Mouse (Mus musculus) Patski (cell line): ENCODE measurements at regions not wholly inside any gene's neighbourhood (a gene's known extent, or its start where the extent isn't known, plus 50 kb on each side); places are given as distances from the start of the nearest gene placed in this dataset.

Source experiments
- ATAC-seq: fragments of 100-300 bp; one replicate; pipeline ENCODE4 v1.8.0; 2021
- CTCF ChIA-PET: fragments of 350-600 bp; sonication (Branson Sonifier 250); formaldehyde crosslinking; loops from one replicate; lab custom pipeline; 2022; ENCODE audit warnings: inconsistent platforms; lab: Charles Lee
- POLR2A ChIA-PET: fragments of 350-600 bp; sonication (Branson Sonifier 250); formaldehyde crosslinking; loops from one replicate; lab custom pipeline; 2022; ENCODE audit warnings: antibody characterized with exemption, inconsistent platforms; lab: Charles Lee
- DNase-seq: peaks from one replicate; pipeline ENCODE4 v3.0.0-alpha.2; 2011; ENCODE audit warnings: low read depth, low spot score
- H3K27me3 ChIP-seq: fragments of 371-371 bp; one replicate; pipeline ENCODE4 v1.5.1; 2021
- CTCF ChIP-seq: fragments of 100-300 bp; IDR thresholded peaks from one replicate; pipeline ENCODE4 v1.5.1; 2021
- in situ Hi-C: fragments of 300-500 bp; cut with MboI; formaldehyde crosslinking; loops from 3 replicates; pipeline ENCODE4 v1.11.1; 2018; ENCODE audit warnings: low pct_unique_long_range_greater_than_20kb, mixed read lengths

DNA sequence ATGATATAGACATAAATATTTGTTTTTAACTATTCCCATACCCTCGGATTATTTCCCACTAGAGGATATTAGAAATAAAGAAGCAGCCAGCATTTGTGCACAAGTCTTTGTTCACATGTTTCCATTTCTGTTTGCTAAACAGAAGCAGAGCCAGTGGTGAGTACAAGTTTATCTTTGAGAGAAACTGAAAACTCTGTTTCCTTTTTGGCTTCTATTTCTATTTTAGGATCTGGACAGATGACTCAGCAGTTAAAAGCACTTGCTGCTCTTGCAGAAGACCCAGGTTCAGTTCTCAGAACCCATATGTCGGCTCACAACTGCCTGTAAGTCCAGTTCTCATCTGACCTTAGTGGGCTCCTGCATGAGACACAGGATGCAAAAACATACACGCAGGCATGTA, 141.0 kb downstream of the Tmem17 start:
- in situ Hi-C loops = no loop called here
- ChIA-PET CTCF (no interaction called here), POLR2A (no interaction called here)
- no peak for ATAC-seq
- no peak for DNase-seq
- TF ChIP-seq CTCF = no peak
- H3K27me3 ChIP-seq = no peaks in the 10 kb centered on the region

DNA sequence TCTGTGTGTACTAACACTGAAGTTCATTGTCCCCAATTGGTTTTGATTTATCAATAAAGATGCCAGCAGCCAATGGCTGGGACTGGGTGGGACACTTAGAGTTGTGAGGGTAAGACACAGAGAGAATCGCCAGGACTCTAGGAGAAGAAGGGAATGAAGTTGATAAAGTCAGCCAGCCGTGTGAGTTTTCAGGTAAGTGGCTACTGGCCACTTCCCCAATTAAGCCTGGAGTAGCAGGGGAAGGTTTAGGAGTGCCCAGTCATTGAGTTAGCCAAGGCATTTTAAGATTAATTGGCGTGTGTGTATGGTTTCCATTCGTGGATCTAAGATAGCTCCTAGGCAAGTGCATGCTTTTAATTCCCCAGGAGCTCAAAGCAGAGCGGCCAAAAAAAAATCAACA, 141.5 kb downstream of the Tmem17 start:
- no peaks in the 10 kb centered on the region for H3K27me3 ChIP-seq
- in situ Hi-C loops = no loop called here
- ChIA-PET CTCF (no interaction called here), POLR2A (interaction anchor here (0.6 kb wide), 1 partner anchor 947 kb away, joined by 3 read pairs; no protein-coding TSS in a partner anchor)
- TF ChIP-seq CTCF = no peak
- ATAC-seq (no peak), DNase-seq (no peak)

DNA sequence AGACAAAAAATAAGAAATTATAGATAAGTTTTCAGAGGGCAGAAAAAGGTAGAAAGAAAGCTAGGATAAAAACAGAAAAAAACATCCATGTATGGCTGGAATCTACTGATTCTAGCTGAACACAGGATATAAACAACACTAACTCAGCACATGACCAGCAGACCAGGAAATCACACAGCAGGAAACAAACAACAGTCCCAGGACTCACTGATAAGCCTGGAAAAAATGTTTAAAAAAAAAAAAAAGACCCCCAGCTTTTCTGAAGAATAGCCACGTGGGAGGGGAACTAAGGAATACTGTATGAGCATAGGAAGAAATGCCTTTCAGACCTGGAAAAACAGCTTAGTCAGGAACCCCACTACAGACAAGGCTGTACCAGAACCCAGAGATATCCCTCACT, 145.7 kb downstream of the Tmem17 start:
- DNase-seq (no peak), ATAC-seq (no peak)
- TF ChIP-seq CTCF = no peak
- ChIA-PET POLR2A (interaction anchor here (0.9 kb wide), 1 partner anchor 10 kb away, joined by 3 read pairs; no protein-coding TSS in a partner anchor), CTCF (interaction anchor here (1.1 to 2.3 kb wide), 4 partner anchors 10 to 16 kb away, joined by 3 to 7 read pairs (median 6); no protein-coding TSS in a partner anchor)
- no peaks in the 10 kb centered on the region for H3K27me3 ChIP-seq
- in situ Hi-C loops = no loop called here

DNA sequence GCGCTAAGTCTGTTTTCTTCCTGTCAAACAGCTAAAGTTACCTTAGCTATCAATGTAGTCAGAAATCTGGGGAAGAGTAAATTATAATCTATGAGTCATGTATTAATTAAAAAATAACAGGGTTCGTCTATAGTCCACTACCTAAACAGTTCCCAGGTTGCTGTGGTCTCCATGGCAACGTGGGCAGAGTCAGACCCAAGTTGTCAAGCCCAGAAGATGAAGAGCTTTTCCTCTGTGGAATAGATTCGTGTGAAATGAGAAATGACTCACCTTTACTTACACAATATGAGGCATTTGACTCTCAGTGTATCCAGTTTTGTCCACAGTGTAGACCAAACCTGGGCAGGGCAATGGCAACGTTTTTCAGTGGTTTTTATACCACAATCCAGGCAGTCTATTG, 149.2 kb downstream of the Tmem17 start:
- DNase-seq = no peak
- in situ Hi-C loops = no loop called here
- CTCF ChIA-PET = no interaction called here
- no peak for TF ChIP-seq CTCF
- ATAC-seq = no peak
- POLR2A ChIA-PET = no interaction called here
- H3K27me3 ChIP-seq = no peaks in the 10 kb centered on the region

DNA sequence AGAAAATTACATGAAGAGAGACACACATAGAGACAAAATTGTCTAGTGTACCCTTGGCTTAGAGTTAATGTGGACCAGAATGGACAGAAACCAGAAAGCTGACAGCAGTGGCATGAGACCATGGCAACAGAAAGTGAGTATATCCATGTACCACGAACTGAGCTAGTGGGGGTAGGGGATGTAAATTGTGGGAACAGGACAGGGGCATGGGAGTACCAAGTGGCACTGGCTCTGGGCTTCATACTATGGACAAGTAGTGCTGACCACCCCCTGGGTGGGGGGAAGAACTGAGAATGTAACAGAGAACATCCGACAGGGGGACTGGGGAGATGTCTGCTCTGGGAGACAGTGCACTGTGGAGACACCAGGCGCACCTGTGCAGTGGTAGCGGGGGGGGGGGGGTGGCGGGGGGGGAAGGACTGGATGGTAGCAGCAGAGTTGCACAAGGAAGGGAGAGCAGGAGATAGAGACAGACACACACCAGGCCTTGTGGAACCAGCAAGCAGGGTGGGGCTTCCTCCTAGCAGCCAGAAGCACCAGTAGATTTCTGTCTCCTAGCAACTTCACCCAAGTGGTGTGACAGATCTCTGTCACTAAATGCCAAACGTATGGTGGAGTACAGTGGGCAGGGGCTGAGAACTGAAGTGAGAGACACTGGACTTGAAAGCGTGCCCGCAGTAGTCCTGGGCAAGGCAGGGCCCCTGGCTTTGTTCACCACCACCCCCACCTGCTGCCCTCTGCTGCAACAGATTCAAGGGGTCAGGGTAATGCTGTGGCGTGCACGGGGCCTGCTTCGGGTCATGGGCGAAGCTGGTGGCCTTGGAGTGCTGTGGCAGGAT, 150.0 kb downstream of the Tmem17 start:
- ATAC-seq (no peak), DNase-seq (no peak)
- POLR2A ChIA-PET = no interaction called here

DNA sequence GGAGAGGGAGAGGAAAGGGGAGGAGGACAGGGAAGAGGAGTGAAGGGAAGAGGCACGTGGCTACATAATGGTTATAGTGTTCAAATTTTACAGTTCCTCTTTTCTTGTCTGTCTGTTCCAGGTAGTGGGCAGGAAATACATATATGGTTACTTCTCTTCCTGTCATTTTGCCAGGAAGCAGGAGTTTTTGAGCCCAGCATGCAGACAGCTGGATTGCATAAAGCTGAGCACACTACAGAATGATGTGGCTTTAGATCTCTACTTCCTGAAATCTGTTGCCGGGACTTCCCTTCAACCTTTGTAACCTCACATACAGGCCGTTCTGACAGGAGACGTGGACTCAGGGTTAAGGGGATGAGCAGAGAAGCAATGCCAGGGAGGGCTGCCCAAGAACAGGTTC, 154.1 kb downstream of the Tmem17 start:
- ATAC-seq (no peak), DNase-seq (no peak)
- no peaks in the 10 kb centered on the region for H3K27me3 ChIP-seq
- ChIA-PET POLR2A (no interaction called here), CTCF (no interaction called here)
- in situ Hi-C loops = no loop called here
- no peak for TF ChIP-seq CTCF

More for the DNA sequence above, 150.0 kb downstream of the Tmem17 start:
- no peak for TF ChIP-seq CTCF
- no peaks in the 10 kb centered on the region for H3K27me3 ChIP-seq
- in situ Hi-C loops = no loop called here
- CTCF ChIA-PET = interaction anchor here (1.5 to 1.7 kb wide), 2 partner anchors 13 to 17 kb away, joined by 3 read pairs; no protein-coding TSS in a partner anchor

DNA sequence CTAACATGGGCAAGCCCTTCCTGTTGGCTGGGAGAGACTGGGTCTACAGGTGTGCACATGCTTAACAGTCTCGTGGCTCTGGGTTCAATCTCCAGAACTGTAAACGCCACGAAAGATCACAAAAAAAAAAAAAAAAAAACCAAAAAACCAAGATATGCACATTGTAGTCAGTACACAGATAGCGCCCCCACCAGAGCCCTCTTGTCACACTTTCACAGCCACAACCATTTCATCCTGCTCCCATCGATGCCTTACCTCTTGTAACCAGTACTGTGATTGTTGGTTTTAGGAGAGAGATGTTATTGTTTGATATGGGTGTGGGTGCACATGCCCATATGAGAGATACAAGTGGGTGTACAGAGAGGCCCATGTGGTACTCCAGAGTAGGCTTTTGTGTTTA, 154.5 kb downstream of the Tmem17 start:
- in situ Hi-C loops = no loop called here
- H3K27me3 ChIP-seq = no peaks in the 10 kb centered on the region
- TF ChIP-seq CTCF = no peak
- DNase-seq (no peak), ATAC-seq (no peak)
- POLR2A ChIA-PET = interaction anchor here (1.2 kb wide), 1 partner anchor 20 kb away, joined by 3 read pairs; no protein-coding TSS in a partner anchor
- CTCF ChIA-PET = interaction anchor here (1.7 kb wide), 1 partner anchor 290 kb away, joined by 6 read pairs; no protein-coding TSS in a partner anchor

DNA sequence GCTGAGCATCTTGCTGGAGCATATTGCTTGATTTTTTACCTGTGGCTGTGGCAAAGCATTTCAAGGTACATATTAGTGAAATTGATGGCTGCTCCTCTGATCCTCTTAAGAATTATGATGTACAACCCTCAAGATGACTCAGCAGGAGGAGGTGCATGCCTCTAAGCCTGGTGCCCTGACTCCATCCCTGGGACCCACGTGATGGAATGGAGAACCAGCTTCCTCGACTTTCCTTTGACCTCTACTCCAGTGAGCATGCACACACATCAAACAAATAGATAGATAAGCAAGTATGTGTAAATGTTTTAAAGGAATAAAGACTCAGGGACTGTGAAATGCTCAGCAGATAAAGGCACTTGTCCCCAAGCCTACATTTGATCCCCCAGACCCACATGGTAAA, 156.3 kb downstream of the Tmem17 start:
- DNase-seq (no peak), ATAC-seq (no peak)
- POLR2A ChIA-PET = interaction anchor here (1.0 kb wide), 1 partner anchor 10 kb away, joined by 3 read pairs; no protein-coding TSS in a partner anchor
- in situ Hi-C loops = no loop called here
- H3K27me3 ChIP-seq = no peaks in the 10 kb centered on the region
- CTCF ChIA-PET = interaction anchor here (1.4 to 1.7 kb wide), 2 partner anchors 10 to 289 kb away, joined by 6 to 7 read pairs; no protein-coding TSS in a partner anchor
- no peak for TF ChIP-seq CTCF

DNA sequence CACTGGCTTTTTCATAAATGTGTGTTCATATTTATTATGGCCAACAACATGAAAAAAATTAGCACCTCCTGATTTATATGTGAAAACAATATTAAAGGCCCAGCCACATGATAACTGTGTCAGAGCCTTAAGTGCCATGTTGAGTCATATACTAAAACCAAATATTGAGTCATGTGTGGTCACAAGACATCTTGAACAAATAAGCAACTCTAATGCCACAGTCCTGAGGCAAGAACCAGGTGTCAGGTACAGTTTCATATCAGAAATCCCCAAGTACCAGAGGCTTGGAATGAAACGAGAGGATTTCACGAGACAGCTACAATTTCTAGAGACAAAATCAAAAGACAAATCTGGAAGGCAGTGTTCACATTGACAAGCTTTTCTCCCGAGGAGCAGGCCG, 157.4 kb downstream of the Tmem17 start:
- no peaks in the 10 kb centered on the region for H3K27me3 ChIP-seq
- DNase-seq = no peak
- ChIA-PET CTCF (interaction anchor here (1.0 to 1.4 kb wide), 2 partner anchors 11 to 24 kb away, joined by 3 read pairs; no protein-coding TSS in a partner anchor), POLR2A (no interaction called here)
- in situ Hi-C loops = no loop called here
- no peak for TF ChIP-seq CTCF
- no peak for ATAC-seq

DNA sequence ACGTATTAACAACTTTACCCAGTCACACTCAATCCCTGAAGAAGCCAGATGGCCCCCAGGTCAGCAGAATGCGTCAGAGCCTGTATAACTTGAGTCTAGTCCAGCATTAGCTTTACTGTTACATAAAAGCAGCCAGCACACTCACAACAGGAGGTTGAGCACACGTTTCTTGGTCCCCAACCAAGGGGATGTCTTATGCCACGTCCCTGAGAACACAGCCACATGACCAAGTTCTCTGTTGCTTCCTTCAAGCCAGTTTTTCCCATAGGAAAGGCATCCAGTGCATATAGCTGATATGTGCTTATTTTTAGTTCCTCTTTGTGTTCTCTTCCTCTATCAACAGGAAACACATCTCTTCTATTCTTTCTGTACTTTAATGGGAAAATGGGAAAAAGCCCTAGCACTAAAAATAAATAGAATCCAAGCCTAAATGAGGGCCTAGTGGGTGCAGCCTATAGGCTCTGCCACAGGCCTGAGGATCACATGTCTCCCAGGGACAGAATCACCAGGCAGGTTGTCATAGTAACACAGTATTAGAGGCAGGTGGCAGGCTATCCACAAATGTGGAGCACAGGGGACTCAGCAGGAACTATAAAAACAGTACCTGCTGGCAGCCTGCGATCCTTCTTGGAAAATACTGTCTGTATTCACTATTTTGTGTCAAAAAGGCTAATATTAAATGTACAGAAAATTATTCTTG, 160.1 kb downstream of the Tmem17 start:
- no peaks in the 10 kb centered on the region for H3K27me3 ChIP-seq
- CTCF ChIA-PET = no interaction called here
- in situ Hi-C loops = no loop called here
- POLR2A ChIA-PET = interaction anchor here (0.6 kb wide), 1 partner anchor 272 kb away, joined by 4 read pairs; no protein-coding TSS in a partner anchor
- no peak for TF ChIP-seq CTCF
- ATAC-seq = no peak
- DNase-seq = no peak
